Mouse (Mus musculus) heart, postnatal 36 days (tissue): ENCODE results near the gene Hba-a2. TPM values are rescaled to one million over a fixed set of nuclear protein-coding genes. Genes with fewer than 3 reads are reported as not detected.

Experiments used
- DNase-seq, 2 experiments: peaks; one replicate each; pipeline ENCODE4 v3.0.0; 2021 to 2022
- intact Hi-C: fragments of 180-260 bp; cut with DNase I; formaldehyde crosslinking; loops from one replicate; pipeline ENCODE4 v1.15.1; 2025
- total RNA-seq, 2 experiments: library from RNA; stranded (reverse); gene quantifications; 2 replicates each; pipeline ENCODE4 v1.2.3; 2021

Hba-a2 gene
- total RNA-seq, 2 experiments from 2014 or later, result 7,375 to 9,600 TPM

GRCm38 (mm10) chr11:32307006-32307405 is 10.7 kb downstream of the Hba-a2 start:
- DNase-seq, result no peak
- intact Hi-C loops, result no loop called here

- intact Hi-C loops, result no loop called here
- DNase-seq, result no peak
Observed at GRCm38 (mm10) chr11:32309446-32309845, 13.2 kb downstream of the Hba-a2 start.

- intact Hi-C loops, result no loop called here
- no peak for DNase-seq
Observed at GRCm38 (mm10) chr11:32309928-32310327, 13.6 kb downstream of the Hba-a2 start.

- DNase-seq, result no peak
- intact Hi-C loops, result no loop called here
Observed at GRCm38 (mm10) chr11:32316009-32316408, 19.7 kb downstream of the Hba-a2 start.

- DNase-seq, result no peak
- intact Hi-C loops, result no loop called here
Observed at GRCm38 (mm10) chr11:32320507-32321195, 24.4 kb downstream of the Hba-a2 start.

GRCm38 (mm10) chr11:32321196-32321565 is 24.9 kb downstream of the Hba-a2 start:
- intact Hi-C loops, result no loop called here
- DNase-seq, result peak; percentile 43 to 67

- peak; percentile 86 to 94 for DNase-seq
- intact Hi-C loops, result loop anchor here (1.0 to 2.0 kb wide), 2 partner anchors 39 to 142 kb away; no protein-coding TSS in a partner anchor
Observed at GRCm38 (mm10) chr11:32324609-32325008, 28.3 kb downstream of the Hba-a2 start.

- DNase-seq, result no peak
- intact Hi-C loops, result no loop called here
Observed at GRCm38 (mm10) chr11:32331075-32331474, 34.8 kb downstream of the Hba-a2 start.

GRCm38 (mm10) chr11:32331861-32332260 is 35.6 kb downstream of the Hba-a2 start:
- intact Hi-C loops, result no loop called here
- no peak for DNase-seq

GRCm38 (mm10) chr11:32333235-32333634 is 36.9 kb downstream of the Hba-a2 start:
- no peak for DNase-seq
- intact Hi-C loops, result no loop called here

GRCm38 (mm10) chr11:32336435-32336907 is 40.2 kb downstream of the Hba-a2 start:
- no peak for DNase-seq
- intact Hi-C loops, result no loop called here

- peak; percentile 46 to 52 for DNase-seq
- intact Hi-C loops, result no loop called here
Observed at GRCm38 (mm10) chr11:32339131-32339531, 42.8 kb downstream of the Hba-a2 start.

GRCm38 (mm10) chr11:32340476-32341473 is 44.5 kb downstream of the Hba-a2 start:
- intact Hi-C loops, result loop anchor here (10.0 kb wide), 1 partner anchor 364 kb away; no protein-coding TSS in a partner anchor
- peak; percentile 57 to 62 for DNase-seq

- intact Hi-C loops, result loop anchor here (2.0 to 10.0 kb wide), 2 partner anchors 246 to 362 kb away; no protein-coding TSS in a partner anchor
- DNase-seq, result peak; percentile 41 to 64
Observed at GRCm38 (mm10) chr11:32342770-32343191, 46.5 kb downstream of the Hba-a2 start.

GRCm38 (mm10) chr11:32343350-32343749 is 47.1 kb downstream of the Hba-a2 start:
- intact Hi-C loops, result loop anchor here (2.0 to 10.0 kb wide), 2 partner anchors 245 to 361 kb away; no protein-coding TSS in a partner anchor
- DNase-seq, result no peak

GRCm38 (mm10) chr11:32345504-32346297 is 49.4 kb downstream of the Hba-a2 start:
- intact Hi-C loops, result loop anchor here (5.0 to 10.0 kb wide), 4 partner anchors 37 to 359 kb away; no protein-coding TSS in a partner anchor
- DNase-seq, result no peak
